Mouse (Mus musculus): ENCODE results near the gene Exosc10. TPM values are rescaled to one million over a fixed set of nuclear protein-coding genes. Genes with fewer than 3 reads are reported as not detected.
A peak's percentile ranks its signal among the peaks of the same experiment; 100 is the strongest.

The Exosc10 gene
- polyA plus RNA-seq (2012; fragmentation: generic; extraction: Trizol) = 53.7 TPM
- long read RNA-seq, experiment 1, transcript Exosc10-201 (25 exons, 2,790 nt) = major isoform, 39 of 57 reads
- long read RNA-seq, experiment 1, partial matches to known transcripts = 7 of 57 reads
- long read RNA-seq, experiment 1, other reads (novel, unspliced or antisense) = 9 of 57 reads
- long read RNA-seq, experiment 2, transcript Exosc10-201 (25 exons, 2,790 nt) = major isoform, 157 of 218 reads
- long read RNA-seq, experiment 2, partial matches to known transcripts = 31 of 218 reads
- long read RNA-seq, experiment 2, other reads (novel, unspliced or antisense) = 19 of 218 reads

GRCm38 (mm10) chr4:148558297-148559000 is at the start of gene Exosc10:
Exosc10 (plus strand) TSS chr4:148558429.
- H3K36me3 ChIP-seq (ENCODE audit: control insufficient read depth, insufficient read depth) = peaks cover 35% of the 10 kb centered on the region
- no peaks in the 10 kb centered on the region for H3K27me3 ChIP-seq (ENCODE audit: control insufficient read depth, insufficient read depth, insufficient read length)
- TF ChIP-seq MAX (IDR thresholded peaks at IDR 0.05) = peak; percentile 92
- no peak for TF ChIP-seq FOSL1 (IDR thresholded peaks at IDR 0.05; ENCODE audit: insufficient read depth, low read length, poor library complexity, severe bottlenecking)
- peaks cover 8% of the 10 kb centered on the region for H3K79me3 ChIP-seq (ENCODE audit: low read depth)
- H3K4me3 ChIP-seq (ENCODE audit: insufficient read depth, poor library complexity, severe bottlenecking) = peak within 1 kb of the TSS; percentile 55
- peaks cover 24% of the 10 kb centered on the region for H3K79me2 ChIP-seq (ENCODE audit: control insufficient read depth, insufficient read depth)
- peak within 1 kb of the TSS; percentile 89 for H3ac ChIP-seq (ENCODE audit: control insufficient read depth, insufficient read length, low read depth)

GRCm38 (mm10) chr4:148509450-148510084 is 48.7 kb upstream of the Exosc10 start:
- Histone ChIP-seq H3K4me3 (ENCODE audit: insufficient read depth, poor library complexity, severe bottlenecking) (no peak overlapping the region), H3ac (ENCODE audit: control insufficient read depth, insufficient read length, low read depth) (no peak overlapping the region), H3K79me2 (ENCODE audit: control insufficient read depth, insufficient read depth) (no peaks in the 10 kb centered on the region), H3K79me3 (ENCODE audit: low read depth) (no peaks in the 10 kb centered on the region), H3K27me3 (ENCODE audit: control insufficient read depth, insufficient read depth, insufficient read length) (no peaks in the 10 kb centered on the region), H3K36me3 (ENCODE audit: control insufficient read depth, insufficient read depth) (no peaks in the 10 kb centered on the region)
- TF ChIP-seq MYOG (IDR thresholded peaks at IDR 0.05; ENCODE audit: control insufficient read depth, extremely low read depth, insufficient read length) (no peak), CTCF (IDR thresholded peaks at IDR 0.05; ENCODE audit: control insufficient read depth, insufficient read depth, insufficient read length) (no peak)

- no peaks in the 10 kb centered on the region for H3K79me2 ChIP-seq (ENCODE audit: control insufficient read depth, insufficient read depth)
- no peaks in the 10 kb centered on the region for H3K79me3 ChIP-seq (ENCODE audit: low read depth)
- no peak overlapping the region for H3ac ChIP-seq (ENCODE audit: control insufficient read depth, insufficient read length, low read depth)
- no peaks in the 10 kb centered on the region for H3K27me3 ChIP-seq (ENCODE audit: control insufficient read depth, insufficient read depth, insufficient read length)
- H3K4me3 ChIP-seq (ENCODE audit: insufficient read depth, poor library complexity, severe bottlenecking) = no peak overlapping the region
- TF ChIP-seq MAX (IDR thresholded peaks at IDR 0.05) (no peak), FOSL1 (IDR thresholded peaks at IDR 0.05; ENCODE audit: insufficient read depth, low read length, poor library complexity, severe bottlenecking) (no peak), CEBPB (IDR thresholded peaks at IDR 0.05; ENCODE audit: low read depth) (peak; percentile 73), MYOG (IDR thresholded peaks at IDR 0.05; ENCODE audit: control insufficient read depth, extremely low read depth, insufficient read length) (no peak), USF1 (IDR thresholded peaks at IDR 0.05; ENCODE audit: low read depth) (no peak), MYOD1 (IDR thresholded peaks at IDR 0.05; ENCODE audit: control insufficient read depth, insufficient read length, low read depth) (no peak), CTCF (IDR thresholded peaks at IDR 0.05; ENCODE audit: control insufficient read depth, insufficient read depth, insufficient read length) (no peak)
- H3K36me3 ChIP-seq (ENCODE audit: control insufficient read depth, insufficient read depth) = no peaks in the 10 kb centered on the region
Observed at GRCm38 (mm10) chr4:148510691-148511090, 47.5 kb upstream of the Exosc10 start.

- no peak for TF ChIP-seq MYOD1 (IDR thresholded peaks at IDR 0.05; ENCODE audit: control insufficient read depth, insufficient read length, low read depth)
- TF ChIP-seq MYOG (IDR thresholded peaks at IDR 0.05; ENCODE audit: control insufficient read depth, extremely low read depth, insufficient read length) = no peak
- TF ChIP-seq CEBPB (IDR thresholded peaks at IDR 0.05; ENCODE audit: low read depth) = no peak
- no peak for TF ChIP-seq CTCF (IDR thresholded peaks at IDR 0.05; ENCODE audit: control insufficient read depth, insufficient read depth, insufficient read length)
- TF ChIP-seq USF1 (IDR thresholded peaks at IDR 0.05; ENCODE audit: low read depth) = no peak
- no peak for TF ChIP-seq MAX (IDR thresholded peaks at IDR 0.05)
- no peak for TF ChIP-seq FOSL1 (IDR thresholded peaks at IDR 0.05; ENCODE audit: insufficient read depth, low read length, poor library complexity, severe bottlenecking)
- no peaks in the 10 kb centered on the region for H3K79me3 ChIP-seq (ENCODE audit: low read depth)
- no peak overlapping the region for H3K4me3 ChIP-seq (ENCODE audit: insufficient read depth, poor library complexity, severe bottlenecking)
- no peaks in the 10 kb centered on the region for H3K36me3 ChIP-seq (ENCODE audit: control insufficient read depth, insufficient read depth)
- H3ac ChIP-seq (ENCODE audit: control insufficient read depth, insufficient read length, low read depth) = no peak overlapping the region
- H3K27me3 ChIP-seq (ENCODE audit: control insufficient read depth, insufficient read depth, insufficient read length) = no peaks in the 10 kb centered on the region
- no peaks in the 10 kb centered on the region for H3K79me2 ChIP-seq (ENCODE audit: control insufficient read depth, insufficient read depth)
Observed at GRCm38 (mm10) chr4:148511334-148511733, 46.9 kb upstream of the Exosc10 start.

GRCm38 (mm10) chr4:148513021-148513559 is 45.1 kb upstream of the Exosc10 start:
- no peak for TF ChIP-seq CTCF (IDR thresholded peaks at IDR 0.05; ENCODE audit: control insufficient read depth, insufficient read depth, insufficient read length)
- TF ChIP-seq MYOD1 (IDR thresholded peaks at IDR 0.05; ENCODE audit: control insufficient read depth, insufficient read length, low read depth) = no peak
- TF ChIP-seq FOSL1 (IDR thresholded peaks at IDR 0.05; ENCODE audit: insufficient read depth, low read length, poor library complexity, severe bottlenecking) = no peak
- TF ChIP-seq CEBPB (IDR thresholded peaks at IDR 0.05; ENCODE audit: low read depth) = no peak
- no peak for TF ChIP-seq MAX (IDR thresholded peaks at IDR 0.05)
- no peak for TF ChIP-seq USF1 (IDR thresholded peaks at IDR 0.05; ENCODE audit: low read depth)
- TF ChIP-seq MYOG (IDR thresholded peaks at IDR 0.05; ENCODE audit: control insufficient read depth, extremely low read depth, insufficient read length) = no peak
- Histone ChIP-seq H3K36me3 (ENCODE audit: control insufficient read depth, insufficient read depth) (peaks cover 7% of the 10 kb centered on the region), H3K4me3 (ENCODE audit: insufficient read depth, poor library complexity, severe bottlenecking) (no peak overlapping the region), H3K27me3 (ENCODE audit: control insufficient read depth, insufficient read depth, insufficient read length) (no peaks in the 10 kb centered on the region), H3ac (ENCODE audit: control insufficient read depth, insufficient read length, low read depth) (no peak overlapping the region), H3K79me2 (ENCODE audit: control insufficient read depth, insufficient read depth) (no peaks in the 10 kb centered on the region), H3K79me3 (ENCODE audit: low read depth) (no peaks in the 10 kb centered on the region)
